Mouse (Mus musculus): ENCODE data around the gene Crb3.

Crb3 gene

DNA sequence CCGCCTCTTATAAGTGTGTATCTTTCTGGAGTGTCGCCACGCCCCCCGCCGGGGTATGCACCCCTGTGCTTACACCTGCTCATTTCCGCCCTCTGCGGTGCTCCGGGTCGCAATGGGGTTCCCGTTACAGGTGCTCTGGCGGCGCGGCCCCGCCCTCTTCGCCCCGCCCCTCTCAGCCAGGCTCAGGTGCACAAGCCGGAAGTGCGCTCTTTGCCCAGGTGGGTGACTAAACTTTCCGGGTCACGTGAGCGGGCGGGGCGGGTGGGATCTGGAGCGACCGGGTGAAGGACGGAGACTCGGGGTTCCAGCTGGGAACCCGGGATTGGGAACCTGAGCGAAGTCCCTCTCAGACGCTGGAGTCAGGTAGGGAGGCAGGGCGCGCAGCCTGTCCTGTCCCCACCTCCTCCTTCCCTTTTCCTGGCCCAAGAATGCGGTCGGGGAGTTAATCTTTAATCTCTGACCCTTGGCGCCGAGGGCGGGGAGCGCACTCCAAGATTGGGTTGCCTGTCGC lies 3.2 kb downstream of the Crb3 start:
- no peak for DNase-seq (ENCODE audit: low read depth, low spot score)

DNA sequence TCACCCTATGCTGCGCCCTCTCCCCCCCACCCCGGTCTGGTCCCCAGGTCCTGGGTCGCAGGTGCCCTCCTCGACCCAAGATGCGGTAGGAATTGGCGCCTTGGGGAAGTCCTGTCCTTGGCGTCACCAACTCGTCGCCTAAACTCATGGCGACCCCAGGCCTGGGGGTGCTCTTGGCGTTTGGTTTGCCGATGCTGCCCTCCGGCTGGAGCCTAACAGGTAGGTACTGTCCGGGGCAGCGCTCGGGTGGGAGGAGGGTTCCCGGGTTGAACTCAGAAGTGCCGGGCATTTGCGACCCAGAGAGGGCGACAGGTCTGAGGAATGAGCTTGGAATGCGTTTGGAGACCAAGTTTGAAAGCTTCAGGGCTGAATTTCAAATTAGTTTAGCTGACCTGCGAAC lies 3.6 kb downstream of the Crb3 start:
- no peak for DNase-seq (ENCODE audit: low read depth, low spot score)

DNA sequence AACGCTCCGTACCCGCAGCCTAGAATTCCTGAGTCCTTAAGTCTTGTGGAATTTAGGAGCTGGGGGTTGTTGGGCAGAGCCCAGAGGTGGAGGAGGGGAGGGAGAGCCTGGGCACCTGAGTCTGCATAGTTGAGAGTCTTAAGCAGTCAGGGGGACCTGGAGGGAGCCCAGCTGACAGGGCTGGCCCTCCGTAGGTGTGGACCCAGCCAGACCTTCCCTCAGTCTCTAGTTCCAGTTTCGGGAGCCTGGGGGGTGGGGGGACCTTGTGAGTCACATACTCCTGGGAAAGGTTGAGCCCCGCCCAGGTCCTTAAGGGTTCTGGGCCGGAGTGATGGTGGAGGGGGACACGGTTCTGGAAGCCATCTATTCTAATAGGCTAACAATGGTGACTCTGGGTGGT lies 4.1 kb downstream of the Crb3 start:
- DNase-seq (ENCODE audit: low read depth, low spot score), result no peak

DNA sequence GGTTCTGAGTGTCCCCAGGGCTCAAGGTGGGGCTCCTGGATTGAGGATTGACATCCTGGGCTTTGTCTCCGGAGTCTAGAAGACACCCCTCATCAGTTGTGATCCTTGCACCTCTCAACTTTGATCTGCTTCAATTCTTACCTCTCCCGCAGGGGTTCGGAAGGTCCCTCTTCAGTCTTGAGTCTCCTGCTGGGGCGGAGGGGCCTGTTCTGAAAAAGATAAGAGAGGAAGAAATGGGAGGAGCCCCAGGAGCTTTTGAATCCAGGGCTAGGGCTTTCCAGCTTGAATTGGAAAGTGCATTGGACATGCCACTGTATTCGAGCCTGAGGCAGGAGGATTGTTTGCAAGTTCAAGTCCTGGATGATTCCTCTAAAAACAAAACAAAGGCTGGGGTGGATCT lies 8.0 kb downstream of the Crb3 start:
- DNase-seq (ENCODE audit: low read depth, low spot score), result no peak

DNA sequence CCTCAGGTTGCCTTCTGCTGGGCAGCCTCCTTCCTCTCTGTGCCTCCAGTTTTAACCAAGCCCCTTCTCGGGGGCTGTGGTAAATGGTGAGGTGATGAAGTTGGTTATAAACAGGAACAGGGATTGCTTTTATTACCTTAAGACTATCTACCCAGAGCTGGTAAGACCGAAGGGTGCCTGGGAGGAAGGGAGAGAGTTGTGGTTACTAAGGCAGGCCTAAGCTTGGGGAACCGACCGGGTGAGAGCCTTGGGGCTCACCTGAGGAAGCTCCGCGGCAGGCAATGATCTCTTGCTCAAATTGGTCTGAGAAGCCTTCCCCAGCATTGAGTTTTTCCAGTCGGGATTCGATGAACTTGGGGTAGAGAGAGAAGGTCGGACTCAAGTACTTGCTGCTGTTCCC lies 11.4 kb downstream of the Crb3 start:
- no peak for DNase-seq (ENCODE audit: low read depth, low spot score)

DNA sequence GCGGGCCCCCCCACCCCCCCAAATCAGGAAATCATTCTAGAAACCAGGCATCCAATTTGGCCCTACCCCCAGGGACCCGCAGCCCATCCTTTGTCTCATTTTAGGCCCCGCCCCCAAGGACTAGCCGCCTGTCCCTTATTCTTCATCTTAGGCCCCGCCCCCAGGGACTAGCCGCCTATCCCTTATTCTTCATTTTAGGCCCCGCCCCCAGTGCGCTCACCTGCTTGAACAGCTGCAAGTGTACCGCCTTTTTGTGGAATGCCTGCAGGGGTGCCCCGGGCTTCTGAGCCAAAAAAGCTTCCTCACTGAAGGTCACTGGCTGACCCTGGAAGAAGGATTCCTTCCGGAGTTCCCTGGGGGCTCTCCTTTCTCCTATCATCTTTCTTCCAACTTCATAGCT lies 11.8 kb downstream of the Crb3 start:
- DNase-seq (ENCODE audit: low read depth, low spot score), result peak; percentile 91

DNA sequence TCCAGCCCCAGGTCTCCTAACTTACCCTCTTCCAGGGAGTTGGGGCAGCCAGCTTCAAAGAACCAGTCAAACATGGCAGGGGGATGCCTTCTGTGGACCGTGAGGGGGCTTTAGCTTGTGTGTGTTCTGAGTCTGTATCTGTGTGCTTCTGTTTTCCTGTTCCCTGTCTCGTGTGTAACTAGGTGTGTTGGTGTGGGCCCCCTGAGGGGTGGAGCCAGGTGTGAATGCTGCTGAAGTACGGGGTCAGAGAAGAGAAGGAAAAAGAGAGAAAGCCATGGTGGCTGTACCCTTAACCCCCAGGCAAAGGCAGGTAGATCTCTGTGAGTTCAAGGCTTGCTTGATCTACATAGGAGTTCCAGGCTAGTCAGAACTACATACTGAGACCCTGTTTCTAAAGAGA lies 18.0 kb downstream of the Crb3 start:
- no peak for DNase-seq (ENCODE audit: low read depth, low spot score)

DNA sequence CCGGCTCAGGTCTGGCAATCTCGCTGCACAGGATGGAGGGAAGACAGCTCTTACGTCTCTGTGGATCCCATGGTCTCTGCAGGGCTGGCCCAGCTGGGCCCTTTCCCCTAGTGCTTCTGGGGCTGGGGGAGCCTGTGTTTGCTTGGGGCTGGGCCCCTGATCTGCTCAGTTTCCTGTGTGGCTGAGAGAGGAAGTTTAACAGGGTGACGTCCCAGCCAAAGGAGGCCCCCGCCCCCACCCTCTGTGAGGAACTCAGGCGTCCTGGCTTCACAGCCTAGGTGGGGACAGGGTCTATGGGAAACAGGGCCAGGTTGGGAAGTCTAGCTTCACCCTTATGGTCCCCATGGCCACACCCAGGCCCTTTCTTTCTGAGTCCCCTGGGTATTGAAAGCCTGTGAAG lies 19.4 kb downstream of the Crb3 start, which contains the start of gene Dennd1c:
Gene Dennd1c, minus strand, starts transcription at position 179 of the 400 bp plus-strand sequence.
- no peak for DNase-seq (ENCODE audit: low read depth, low spot score)

DNA sequence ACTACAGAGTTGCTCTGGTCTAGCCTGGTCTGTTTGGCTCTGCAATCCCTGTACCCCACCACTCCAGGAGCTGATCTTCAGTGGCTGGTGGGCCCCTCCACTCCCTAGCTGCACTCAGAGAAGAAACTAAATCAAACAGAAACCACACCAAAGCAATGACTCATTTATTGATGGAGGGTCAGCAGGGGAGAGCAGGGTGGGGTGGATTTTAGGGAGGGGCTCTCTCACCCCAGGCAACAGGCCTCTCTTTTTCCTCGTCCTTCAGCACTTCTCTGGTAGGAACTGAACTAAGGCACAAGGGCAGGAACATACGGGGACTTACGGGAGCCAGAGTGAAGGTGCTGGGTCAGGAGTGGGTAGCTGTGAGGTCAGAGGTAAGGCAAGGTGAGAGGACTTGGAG lies 21.0 kb downstream of the Crb3 start:
- no peak for DNase-seq (ENCODE audit: low read depth, low spot score)

DNA sequence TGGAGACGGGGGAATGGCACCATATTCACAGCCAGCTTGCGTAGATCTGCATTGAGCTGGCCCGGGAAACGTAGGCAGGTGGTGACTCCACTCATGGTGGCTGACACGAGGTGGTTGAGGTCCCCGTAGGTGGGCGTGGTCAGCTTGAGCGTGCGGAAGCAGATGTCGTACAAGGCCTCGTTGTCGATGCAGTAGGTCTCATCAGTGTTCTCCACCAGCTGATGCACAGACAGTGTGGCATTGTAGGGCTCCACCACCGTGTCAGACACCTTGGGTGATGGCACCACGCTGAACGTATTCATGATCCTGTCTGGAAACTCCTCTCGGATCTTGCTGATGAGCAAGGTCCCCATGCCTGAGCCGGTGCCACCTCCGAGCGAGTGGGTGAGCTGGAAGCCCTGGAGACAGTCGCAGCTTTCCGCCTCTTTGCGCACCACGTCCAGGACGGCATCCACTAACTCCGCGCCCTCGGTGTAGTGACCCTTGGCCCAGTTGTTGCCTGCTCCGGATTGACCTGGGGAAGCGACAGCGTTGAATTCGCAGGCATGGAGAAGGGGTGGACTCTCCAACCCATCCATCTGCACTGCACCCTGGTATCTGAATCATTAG lies 22.4 kb downstream of the Crb3 start:
- no peak for DNase-seq (ENCODE audit: low read depth, low spot score)

DNA sequence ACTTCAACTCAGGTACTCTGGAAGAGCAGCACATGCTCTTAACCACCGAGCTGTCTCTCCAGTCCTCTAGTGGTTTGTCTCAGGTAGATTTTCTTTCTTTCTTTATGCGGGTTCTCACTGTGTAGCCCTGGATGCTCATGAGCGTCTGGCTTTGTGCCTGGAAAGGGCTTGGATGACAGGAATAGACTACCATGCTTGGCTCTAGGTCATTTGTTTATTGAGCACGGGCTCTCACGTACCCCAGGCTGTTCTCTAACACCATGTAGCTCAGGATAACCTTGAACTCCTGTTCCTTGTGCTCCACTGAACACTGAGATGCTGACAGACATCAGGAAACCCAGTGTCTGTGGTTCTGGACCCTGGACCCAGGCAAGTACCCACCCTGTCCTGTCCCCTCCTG lies 23.6 kb downstream of the Crb3 start:
- DNase-seq (ENCODE audit: low read depth, low spot score), result no peak

DNA sequence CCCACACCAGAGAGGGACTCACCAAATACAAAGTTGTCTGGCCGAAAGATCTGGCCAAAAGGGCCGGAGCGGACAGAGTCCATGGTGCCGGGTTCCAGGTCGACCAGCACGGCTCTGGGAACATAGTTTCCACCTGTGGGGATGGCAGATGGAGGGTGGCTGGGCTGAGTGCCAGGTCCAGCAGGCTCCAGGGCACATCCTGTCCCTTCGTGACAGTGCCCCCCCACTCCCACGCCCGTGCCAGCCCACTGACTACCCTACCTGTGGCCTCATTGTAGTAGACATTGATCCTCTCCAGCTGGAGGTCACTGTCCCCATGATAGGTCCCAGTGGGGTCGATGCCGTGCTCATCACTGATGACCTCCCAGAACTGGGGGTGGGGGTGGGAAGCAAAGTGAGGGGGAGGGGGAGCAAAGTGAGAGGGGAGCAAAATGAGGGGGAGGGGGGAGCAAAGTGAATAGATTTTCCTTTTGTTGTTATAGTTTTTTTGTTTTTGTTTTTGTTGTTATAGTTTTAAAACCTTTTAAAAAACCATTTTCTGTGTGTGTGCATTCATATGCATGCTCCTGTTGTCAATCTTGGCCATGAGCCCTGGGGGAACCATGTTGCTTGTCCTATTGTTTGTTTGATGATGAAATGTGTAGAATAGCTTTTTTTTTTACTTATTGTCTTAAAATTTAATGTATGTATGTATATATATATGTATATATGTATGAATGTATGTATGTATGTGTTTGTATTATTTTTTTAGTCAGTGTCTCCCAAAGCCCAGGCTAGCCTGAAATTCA lies 27.3 kb downstream of the Crb3 start:
- no peak for DNase-seq (ENCODE audit: low read depth, low spot score)

DNA sequence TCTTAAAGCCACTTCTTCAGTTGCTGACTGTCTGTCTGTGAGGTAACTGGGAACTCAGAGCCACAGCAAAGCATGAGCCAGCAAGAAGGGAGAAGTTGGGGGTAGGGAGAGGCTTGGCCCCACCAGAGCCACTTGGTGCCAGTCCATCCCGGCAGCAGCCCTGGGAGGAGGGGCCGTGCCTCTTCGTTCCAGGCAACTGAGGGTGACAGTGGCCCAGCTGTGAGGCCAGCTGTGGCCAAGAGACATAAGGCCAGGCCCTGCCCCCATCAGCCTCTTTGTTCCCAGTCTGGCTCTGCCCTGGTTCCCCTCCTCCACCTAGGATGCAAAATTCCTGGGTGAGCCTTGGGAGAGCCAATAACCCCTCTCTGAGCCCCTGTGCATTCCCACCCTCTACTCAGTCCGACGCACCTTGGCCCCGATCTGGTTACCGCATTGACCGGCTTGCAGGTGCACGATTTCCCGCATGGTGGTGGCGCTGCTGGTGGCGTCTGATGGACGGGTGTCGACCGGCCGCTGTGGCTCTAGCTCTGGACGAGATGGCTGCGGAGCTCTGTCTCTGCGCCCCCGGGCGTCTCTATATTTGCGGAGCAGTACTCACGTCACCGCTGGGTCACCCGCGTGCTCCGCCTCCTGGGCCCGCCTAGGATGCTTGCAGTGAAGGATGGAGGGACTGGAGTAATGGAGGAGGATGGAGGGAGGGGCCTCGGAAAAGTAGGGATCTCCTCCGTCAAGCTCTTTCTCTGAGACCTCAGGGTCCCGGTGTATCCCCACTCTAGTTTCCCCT lies 28.3 kb downstream of the Crb3 start, which contains the start of gene Tubb4a:
Gene Tubb4a, minus strand, starts transcription at position 734 of the 784 bp plus-strand sequence.
- DNase-seq (ENCODE audit: low read depth, low spot score), result no peak

DNA sequence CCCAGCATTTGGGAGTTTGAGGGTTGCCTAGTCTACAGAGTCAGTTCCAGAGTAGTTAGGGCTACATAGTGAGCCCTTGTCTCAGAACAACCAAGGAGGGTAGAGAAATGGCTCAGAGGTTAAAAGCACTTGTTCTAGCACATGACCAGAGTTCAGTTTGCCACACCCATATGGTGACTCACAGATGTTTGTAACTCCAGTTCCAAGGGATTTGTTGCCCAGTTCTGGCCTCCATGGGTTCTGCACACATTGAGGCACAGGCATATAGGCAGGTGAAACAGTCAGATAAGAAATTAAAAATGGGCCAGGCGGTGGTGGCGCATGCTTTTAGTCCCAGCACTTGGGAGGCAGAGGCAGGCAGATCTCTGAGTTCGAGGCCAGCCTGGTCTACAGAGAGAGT lies 35.3 kb downstream of the Crb3 start:
- DNase-seq (ENCODE audit: low read depth, low spot score), result no peak

DNA sequence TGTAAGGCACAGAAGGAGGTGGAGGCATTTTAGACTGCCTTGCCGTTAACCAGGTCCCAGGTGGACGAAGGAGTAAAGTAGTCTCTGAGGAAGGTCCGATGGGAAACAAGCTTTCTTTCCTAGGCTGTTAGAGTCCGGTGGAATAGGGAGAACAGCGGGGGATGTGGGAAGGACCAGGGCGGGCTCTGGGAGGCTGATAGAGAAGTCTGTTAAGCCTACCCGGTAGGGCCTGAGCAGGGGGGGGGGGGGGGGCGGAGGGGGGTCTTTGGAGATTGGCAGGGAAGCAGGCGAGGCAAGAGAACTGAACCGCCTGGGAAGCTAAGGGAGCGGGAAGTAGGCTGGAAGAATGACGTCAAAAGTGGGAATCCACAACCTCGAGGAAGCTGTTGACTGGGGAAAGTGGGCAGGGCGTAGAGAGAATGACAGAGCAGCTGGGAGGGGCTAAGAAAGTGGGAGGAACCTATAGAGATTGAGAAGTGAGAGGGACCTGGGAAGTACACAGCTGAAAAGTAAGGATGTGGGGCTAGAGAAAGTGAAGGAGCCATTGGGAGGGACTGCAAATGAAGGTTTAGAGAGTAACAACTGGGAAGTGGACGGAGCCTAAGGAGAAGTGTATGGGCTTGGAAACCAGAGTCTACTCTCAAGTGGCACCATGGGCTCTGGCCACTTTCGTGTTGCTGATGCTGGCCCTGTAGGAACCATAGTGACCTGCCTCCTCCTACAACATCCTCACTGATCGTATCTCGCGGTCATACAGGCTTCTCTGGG lies 37.1 kb downstream of the Crb3 start:
- DNase-seq (ENCODE audit: low read depth, low spot score), result peak; percentile 52

DNA sequence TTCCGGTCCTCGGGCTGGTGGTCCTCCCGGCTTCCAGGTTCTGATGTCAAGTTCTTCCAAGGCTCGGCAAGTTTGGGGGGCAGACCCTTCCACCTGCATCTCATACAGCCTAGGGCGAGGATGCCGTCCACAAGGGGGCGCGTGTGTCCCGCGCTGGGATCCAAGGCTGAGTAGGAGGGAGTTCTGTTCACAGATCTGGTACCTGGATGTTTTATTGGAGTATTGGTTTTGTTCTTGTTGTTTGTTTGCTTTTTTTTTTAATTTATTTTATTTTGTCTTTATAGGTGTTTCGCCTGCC lies 37.7 kb downstream of the Crb3 start:
- peak; percentile 58 for DNase-seq (ENCODE audit: low read depth, low spot score)

DNA sequence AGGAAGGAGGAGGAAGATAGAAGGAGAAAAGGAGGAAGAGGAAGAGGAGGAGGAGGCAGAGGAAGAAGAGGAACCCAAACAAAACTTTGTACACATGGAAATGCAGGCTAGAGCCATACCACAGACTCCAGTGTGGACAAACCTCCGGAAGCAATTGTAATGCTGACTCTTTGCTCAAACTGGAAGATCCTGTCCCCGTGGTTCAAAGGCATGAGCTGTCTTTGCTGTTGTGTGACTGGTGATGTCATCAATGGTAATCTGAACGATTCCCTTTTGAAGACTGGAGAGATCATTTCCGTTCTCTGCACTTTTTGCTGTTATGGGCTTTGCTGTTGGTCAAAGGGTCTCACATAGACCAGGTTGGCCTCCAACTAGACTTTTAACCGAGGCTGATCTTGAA lies 39.4 kb downstream of the Crb3 start:
- no peak for DNase-seq (ENCODE audit: low read depth, low spot score)

DNA sequence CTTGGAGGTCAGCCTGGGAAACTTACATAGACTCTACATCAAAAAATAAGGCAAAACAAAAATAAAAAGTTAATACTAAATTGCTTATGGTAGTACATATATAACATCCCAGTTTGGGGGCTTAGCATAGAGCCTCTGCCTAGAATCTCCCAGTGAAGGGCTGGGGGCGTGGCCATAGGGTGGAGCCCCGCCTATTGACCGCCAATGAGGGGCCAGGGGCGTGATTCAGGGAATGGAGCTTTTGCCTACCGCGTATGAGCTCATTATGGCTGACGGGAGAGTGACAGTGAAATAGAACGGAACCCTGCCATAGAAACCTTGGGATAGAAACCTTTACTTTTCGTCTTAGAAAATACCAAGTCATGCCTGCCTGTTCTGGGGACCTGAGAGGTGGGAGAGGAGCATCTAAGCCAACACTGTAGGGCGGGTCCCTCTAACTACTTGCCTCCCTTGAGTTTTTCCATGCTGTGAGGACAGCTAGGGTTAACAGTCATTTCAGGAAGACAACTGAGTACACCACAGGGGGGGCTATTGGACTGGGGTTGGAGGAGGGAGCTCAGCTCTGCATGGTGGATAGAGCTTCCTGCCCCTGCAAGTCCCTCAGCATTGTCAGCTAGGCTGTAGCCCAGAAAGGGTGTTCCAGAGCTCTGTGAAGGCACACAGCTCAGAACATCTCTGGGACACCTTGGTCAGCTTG lies 40.9 kb downstream of the Crb3 start:
- peak; percentile 53 for DNase-seq (ENCODE audit: low read depth, low spot score)

DNA sequence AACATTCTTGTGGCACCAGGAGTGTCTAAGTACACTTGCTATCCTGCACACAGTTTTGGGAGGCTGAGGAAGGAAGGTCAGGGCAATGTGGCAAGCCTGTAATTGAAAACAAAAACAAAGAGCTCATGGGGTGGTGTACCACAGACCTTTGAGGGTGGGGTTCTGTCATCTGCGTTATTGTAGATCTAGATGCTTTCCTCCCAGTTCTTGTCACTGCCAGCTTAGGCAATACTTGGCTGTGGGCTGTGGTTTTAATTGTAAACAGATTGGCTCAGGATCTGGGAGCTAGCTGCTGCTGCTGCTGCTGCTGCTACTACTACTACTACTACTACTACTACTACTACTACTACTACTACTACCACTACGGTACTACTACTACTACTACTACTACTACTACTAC lies 43.4 kb downstream of the Crb3 start:
- DNase-seq (ENCODE audit: low read depth, low spot score), result no peak

DNA sequence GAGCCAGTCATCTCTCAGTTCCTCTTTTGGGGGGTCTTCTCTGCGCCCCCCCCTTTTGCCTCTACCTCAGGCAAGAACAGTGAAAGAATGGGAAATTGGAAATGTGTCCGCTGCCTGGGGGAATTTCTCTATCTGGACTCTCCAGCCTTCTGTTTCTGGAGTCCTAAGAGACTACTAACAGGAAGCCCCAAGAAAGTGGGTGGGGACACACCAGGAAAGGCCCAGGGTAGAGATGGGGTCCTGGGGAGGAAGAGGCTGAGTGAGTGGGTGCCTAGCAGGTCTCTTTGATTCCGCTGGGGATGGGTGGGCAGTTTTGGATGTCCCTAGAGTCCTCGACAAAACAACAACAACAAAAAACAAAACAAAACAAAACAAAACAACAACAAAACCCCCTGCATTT lies 45.6 kb downstream of the Crb3 start:
- DNase-seq (ENCODE audit: low read depth, low spot score), result no peak

Data from WW6 (cell line).